Comparison of ENCODE assay signal across 23 mouse cellular contexts in genomic region chr15:96974131-96974530, GRCm38 (mm10).
"Had no signal": no experiment of that assay in that cellular context is flagged by ENCODE, and none has a peak within 500 bp of the region (broad histone marks: within the 10 kb centered on the region; RNA-seq: fewer than 3 reads in every experiment).

No protein-coding gene starts in this region.

- H3K4me3 ChIP-seq: forebrain, embryonic 15.5 days; heart, adult 2 months; hindbrain, embryonic 13.5 days; hindbrain, embryonic 15.5 days; kidney, embryonic 15.5 days; limb, embryonic 12.5 days; liver, embryonic 12.5 days had no signal

- H3K9ac ChIP-seq: forebrain, embryonic 15.5 days; forebrain, postnatal 0 days; hindbrain, embryonic 13.5 days; hindbrain, embryonic 15.5 days; kidney, embryonic 15.5 days; limb, embryonic 12.5 days; liver, embryonic 12.5 days had no signal

- H3K4me1 ChIP-seq: forebrain, embryonic 15.5 days; hindbrain, embryonic 13.5 days; hindbrain, embryonic 15.5 days; kidney, embryonic 15.5 days had no signal

- H3K36me3 ChIP-seq: forebrain, embryonic 15.5 days; hindbrain, embryonic 13.5 days; hindbrain, embryonic 15.5 days; kidney, embryonic 15.5 days; limb, embryonic 12.5 days; liver, embryonic 12.5 days had no signal

- H3K27ac ChIP-seq: forebrain, embryonic 15.5 days; heart, adult 2 months; hindbrain, embryonic 13.5 days; hindbrain, embryonic 15.5 days; hindbrain, postnatal 0 days; kidney, embryonic 15.5 days; kidney, postnatal 0 days; limb, embryonic 12.5 days; liver, embryonic 12.5 days had no signal

- DNase-seq: forebrain, postnatal 0 days; gastrocnemius, postnatal 14 days; gastrocnemius, postnatal 36 days; heart, adult 2 months; heart, postnatal 10 days; kidney, adult 11 months; kidney, adult 2 months; kidney, adult 9 months; kidney, postnatal 14 days; kidney, postnatal 36 days; layer of hippocampus, adult 9-11 months; layer of hippocampus, postnatal 36 days; left cerebral cortex, postnatal 4 days had no signal

- H3K27me3 ChIP-seq: forebrain, embryonic 15.5 days; hindbrain, embryonic 13.5 days; hindbrain, embryonic 15.5 days; kidney, embryonic 15.5 days; limb, embryonic 12.5 days; liver, embryonic 12.5 days had no signal

- H3K9me3 ChIP-seq: forebrain, embryonic 15.5 days; hindbrain, embryonic 13.5 days; hindbrain, embryonic 15.5 days; kidney, embryonic 15.5 days; limb, embryonic 12.5 days; liver, embryonic 12.5 days had no signal

- ATAC-seq: forebrain, embryonic 15.5 days; forebrain, postnatal 0 days; hindbrain, postnatal 0 days; intestine, embryonic 16.5 days; liver, embryonic 12.5 days had no signal

- H3K4me2 ChIP-seq: forebrain, embryonic 15.5 days; heart, embryonic 11.5 days; hindbrain, embryonic 13.5 days; hindbrain, embryonic 15.5 days; kidney, embryonic 15.5 days; limb, embryonic 12.5 days; liver, embryonic 12.5 days had no signal
